Mouse (Mus musculus): ENCODE measurements around the gene Larp1b.

The Larp1b gene

GRCm38 (mm10) chr3:41021980-41022379 lies 72.4 kb downstream of the Larp1b start:
- DNase-seq (ENCODE audit: low read depth, low spot score): peak; percentile 2

GRCm38 (mm10) chr3:41030705-41031104 lies 81.1 kb downstream of the Larp1b start:
- no peak for DNase-seq (ENCODE audit: low read depth, low spot score)

- no peak for DNase-seq (ENCODE audit: low read depth, low spot score)
Observed at GRCm38 (mm10) chr3:41031286-41032210, 81.9 kb downstream of the Larp1b start.

GRCm38 (mm10) chr3:41038297-41038916 lies 88.8 kb downstream of the Larp1b start:
- DNase-seq (ENCODE audit: low read depth, low spot score): no peak

- DNase-seq (ENCODE audit: low read depth, low spot score): no peak
Observed at GRCm38 (mm10) chr3:41041241-41041640, 91.6 kb downstream of the Larp1b start.

- DNase-seq (ENCODE audit: low read depth, low spot score): peak; percentile 24
Observed at GRCm38 (mm10) chr3:41042195-41042938, 92.7 kb downstream of the Larp1b start.

GRCm38 (mm10) chr3:41043756-41044354 lies 94.2 kb downstream of the Larp1b start:
- no peak for DNase-seq (ENCODE audit: low read depth, low spot score)

GRCm38 (mm10) chr3:41047838-41048237 lies 98.2 kb downstream of the Larp1b start:
- no peak for DNase-seq (ENCODE audit: low read depth, low spot score)

- DNase-seq (ENCODE audit: low read depth, low spot score): no peak
Observed at GRCm38 (mm10) chr3:41053334-41053733, 103.7 kb downstream of the Larp1b start.

GRCm38 (mm10) chr3:41058395-41058794 lies 108.8 kb downstream of the Larp1b start:
- DNase-seq (ENCODE audit: low read depth, low spot score): peak; percentile 21

- no peak for DNase-seq (ENCODE audit: low read depth, low spot score)
Observed at GRCm38 (mm10) chr3:41059249-41059648, 109.6 kb downstream of the Larp1b start.

GRCm38 (mm10) chr3:41061831-41062565 lies 112.4 kb downstream of the Larp1b start:
- DNase-seq (ENCODE audit: low read depth, low spot score): no peak

- no peak for DNase-seq (ENCODE audit: low read depth, low spot score)
Observed at GRCm38 (mm10) chr3:41062758-41063157, 113.1 kb downstream of the Larp1b start.

GRCm38 (mm10) chr3:41065320-41065719 lies 115.7 kb downstream of the Larp1b start:
- DNase-seq (ENCODE audit: low read depth, low spot score): no peak

GRCm38 (mm10) chr3:41070519-41070918 lies 120.9 kb downstream of the Larp1b start:
- DNase-seq (ENCODE audit: low read depth, low spot score): no peak

- DNase-seq (ENCODE audit: low read depth, low spot score): no peak
Observed at GRCm38 (mm10) chr3:41075376-41075775, 125.7 kb downstream of the Larp1b start.

- no peak for DNase-seq (ENCODE audit: low read depth, low spot score)
Observed at GRCm38 (mm10) chr3:41078673-41079072, 129.0 kb downstream of the Larp1b start.

- DNase-seq (ENCODE audit: low read depth, low spot score): no peak
Observed at GRCm38 (mm10) chr3:41080724-41081123, 131.1 kb downstream of the Larp1b start.

GRCm38 (mm10) chr3:41081474-41082301 lies 132.1 kb downstream of the Larp1b start:
- peak; percentile 9 for DNase-seq (ENCODE audit: low read depth, low spot score)

GRCm38 (mm10) chr3:41082520-41082884 lies 132.9 kb downstream of the Larp1b start:
- no peak for DNase-seq (ENCODE audit: low read depth, low spot score)

Measured in skeletal muscle tissue, adult 2 months (tissue).